Mouse (Mus musculus): ENCODE results near the gene Igfbp5. TPM values are rescaled to one million over a fixed set of nuclear protein-coding genes. Genes with fewer than 3 reads are reported as not detected.

The Igfbp5 gene
- polyA plus RNA-seq, 1 experiment: 5.5 TPM

DNA sequence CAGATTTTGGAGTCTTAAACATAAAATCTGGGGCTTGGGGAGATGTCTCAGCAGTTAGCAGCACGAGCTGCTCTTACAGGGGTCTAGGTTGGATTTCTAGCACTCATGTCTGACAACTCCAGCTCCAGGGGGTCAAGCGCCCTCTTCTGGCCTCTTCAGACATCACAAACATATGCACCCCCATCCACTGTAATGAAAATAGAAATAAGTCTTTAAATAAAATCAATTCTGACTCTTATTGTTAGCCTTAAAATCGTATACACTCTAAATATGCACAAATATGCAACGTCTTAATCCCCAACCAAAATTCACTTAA, 4.6 kb upstream of the Igfbp5 start:
- no peak overlapping the region for H3K27ac ChIP-seq (ENCODE audit: insufficient read depth, low read depth, low read length)
- no peaks in the 10 kb centered on the region for H3K4me1 ChIP-seq (ENCODE audit: control insufficient read depth, insufficient read depth, insufficient read length, low read length)
- peaks cover 10% of the 10 kb centered on the region for H3K27me3 ChIP-seq (ENCODE audit: control insufficient read depth, insufficient read depth, low read length)
- TF ChIP-seq POLR2A (IDR thresholded peaks at IDR 0.05; ENCODE audit: low read depth, low read length) (no peak), CTCF (IDR thresholded peaks at IDR 0.05; ENCODE audit: extremely low read depth, insufficient read length, insufficient replicate concordance, low read depth, low read length) (peak; percentile 19; the same call in 1 of the 2 replicates)
- H3K36me3 ChIP-seq (ENCODE audit: control insufficient read depth, insufficient read depth, low read length): no peaks in the 10 kb centered on the region
- 62% methylated on average over 4 of the region's 4 CpGs for WGBS
- no peak overlapping the region for H3K4me3 ChIP-seq (ENCODE audit: low read depth, low read length)

DNA sequence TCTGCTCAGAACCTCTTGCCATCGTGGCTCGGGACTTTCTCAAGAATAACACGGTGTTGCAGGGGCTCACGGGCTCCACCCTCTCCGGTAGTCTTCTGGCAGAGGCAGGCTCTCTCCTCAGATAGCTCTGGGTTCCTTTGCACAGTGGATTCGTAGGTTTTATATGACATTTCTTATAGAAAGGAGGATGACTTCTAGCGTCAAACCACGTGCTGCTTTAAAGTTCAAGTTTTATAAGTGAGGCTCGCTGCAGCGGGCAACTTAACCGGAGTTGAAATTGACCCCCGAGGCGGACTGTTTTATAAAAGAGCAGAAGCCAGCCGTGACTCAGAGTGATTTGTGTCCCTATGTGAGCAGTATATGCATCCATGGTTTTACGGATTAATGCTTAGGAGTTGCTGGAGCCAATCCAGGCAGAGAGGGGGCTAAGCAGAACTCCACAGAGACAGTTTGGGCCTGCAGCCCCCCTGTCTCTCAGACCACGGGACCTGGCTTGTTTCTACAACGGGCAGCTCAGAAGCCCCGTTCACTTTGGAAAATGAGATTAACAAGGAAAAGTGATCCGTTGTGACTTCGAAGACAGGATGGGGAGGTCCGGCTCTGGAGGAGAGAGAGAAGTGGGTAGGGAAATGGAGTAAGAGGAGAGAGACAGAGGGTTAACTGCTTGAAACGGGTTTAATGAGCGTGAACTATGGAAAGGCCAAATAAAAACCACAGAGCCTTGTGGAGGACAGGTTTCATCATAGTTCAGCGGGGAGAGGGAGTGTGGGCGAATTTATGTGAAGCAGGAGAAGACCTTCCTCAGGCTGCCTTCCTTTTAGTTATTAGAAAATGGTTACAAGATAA, 4.0 kb upstream of the Igfbp5 start:
- no peaks in the 10 kb centered on the region for H3K36me3 ChIP-seq (ENCODE audit: control insufficient read depth, insufficient read depth, low read length)
- H3K27me3 ChIP-seq (ENCODE audit: control insufficient read depth, insufficient read depth, low read length): peaks cover 16% of the 10 kb centered on the region
- H3K27ac ChIP-seq (ENCODE audit: insufficient read depth, low read depth, low read length): no peak overlapping the region
- no peaks in the 10 kb centered on the region; the same call in 1 of the 2 replicates for H3K4me1 ChIP-seq (ENCODE audit: control insufficient read depth, insufficient read depth, insufficient read length, low read length)
- no peak overlapping the region for H3K4me3 ChIP-seq (ENCODE audit: low read depth, low read length)
- TF ChIP-seq CTCF (IDR thresholded peaks at IDR 0.05; ENCODE audit: extremely low read depth, insufficient read length, insufficient replicate concordance, low read depth, low read length) (no peak), POLR2A (IDR thresholded peaks at IDR 0.05; ENCODE audit: low read depth, low read length) (no peak)
- 64% methylated on average over 25 of the region's 25 CpGs for WGBS

DNA sequence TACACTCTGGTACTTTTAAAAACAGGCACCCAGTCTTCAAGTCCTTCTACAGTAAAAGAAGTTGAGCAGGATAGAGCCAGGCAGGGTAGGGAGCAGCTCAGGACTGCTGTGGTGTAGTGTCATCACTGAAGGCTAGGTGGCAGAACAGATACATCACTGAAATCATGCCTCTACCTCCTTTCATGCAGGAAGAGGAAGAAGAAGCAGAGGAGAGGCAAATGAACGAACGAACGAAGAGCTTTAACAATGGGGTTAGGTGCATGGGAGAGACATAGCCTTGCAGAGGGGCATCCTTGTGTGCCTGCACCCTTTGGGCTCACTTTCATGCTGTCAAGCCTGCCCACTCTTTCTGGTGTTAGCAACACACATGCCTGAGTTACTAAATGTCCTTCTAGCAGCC, 3.2 kb upstream of the Igfbp5 start:
- WGBS: 5% methylated on average over 3 of the region's 3 CpGs
- Histone ChIP-seq H3K4me3 (ENCODE audit: low read depth, low read length) (no peak overlapping the region), H3K27me3 (ENCODE audit: control insufficient read depth, insufficient read depth, low read length) (peaks cover 21% of the 10 kb centered on the region), H3K4me1 (ENCODE audit: control insufficient read depth, insufficient read depth, insufficient read length, low read length) (no peaks in the 10 kb centered on the region; the same call in 1 of the 2 replicates), H3K27ac (ENCODE audit: insufficient read depth, low read depth, low read length) (no peak overlapping the region), H3K36me3 (ENCODE audit: control insufficient read depth, insufficient read depth, low read length) (no peaks in the 10 kb centered on the region)
- TF ChIP-seq CTCF (IDR thresholded peaks at IDR 0.05; ENCODE audit: extremely low read depth, insufficient read length, insufficient replicate concordance, low read depth, low read length): peak; percentile 36; the same call in 1 of the 2 replicates
- TF ChIP-seq POLR2A (IDR thresholded peaks at IDR 0.05; ENCODE audit: low read depth, low read length): no peak

DNA sequence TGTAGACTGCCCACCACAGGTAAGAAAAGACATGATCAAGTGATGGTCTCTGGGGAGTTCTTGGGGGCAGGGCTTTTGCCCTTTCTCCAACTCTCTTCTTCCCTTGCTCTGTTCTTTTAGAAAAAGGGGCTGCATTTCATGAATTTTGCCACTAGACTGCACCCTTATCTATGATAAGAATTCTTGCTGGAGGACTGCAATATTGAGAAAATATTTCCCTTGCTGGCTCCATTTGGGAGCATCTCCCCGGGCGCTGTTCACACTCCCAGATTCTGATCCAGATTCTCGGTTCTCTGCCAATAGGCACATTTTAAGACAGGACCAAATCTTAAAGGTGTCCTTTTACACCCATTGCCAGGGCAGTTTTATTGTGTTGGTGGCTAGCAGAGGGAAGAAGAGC, 1.4 kb upstream of the Igfbp5 start:
- H3K27me3 ChIP-seq (ENCODE audit: control insufficient read depth, insufficient read depth, low read length): peaks cover 26% of the 10 kb centered on the region
- 59% methylated on average over 3 of the region's 3 CpGs for WGBS
- H3K4me3 ChIP-seq (ENCODE audit: low read depth, low read length): no peak overlapping the region
- no peaks in the 10 kb centered on the region for H3K36me3 ChIP-seq (ENCODE audit: control insufficient read depth, insufficient read depth, low read length)
- H3K4me1 ChIP-seq (ENCODE audit: control insufficient read depth, insufficient read depth, insufficient read length, low read length): peaks cover 3% of the 10 kb centered on the region
- TF ChIP-seq CTCF (IDR thresholded peaks at IDR 0.05; ENCODE audit: extremely low read depth, insufficient read length, insufficient replicate concordance, low read depth, low read length) (no peak), POLR2A (IDR thresholded peaks at IDR 0.05; ENCODE audit: low read depth, low read length) (no peak)
- H3K27ac ChIP-seq (ENCODE audit: insufficient read depth, low read depth, low read length): no peak overlapping the region

DNA sequence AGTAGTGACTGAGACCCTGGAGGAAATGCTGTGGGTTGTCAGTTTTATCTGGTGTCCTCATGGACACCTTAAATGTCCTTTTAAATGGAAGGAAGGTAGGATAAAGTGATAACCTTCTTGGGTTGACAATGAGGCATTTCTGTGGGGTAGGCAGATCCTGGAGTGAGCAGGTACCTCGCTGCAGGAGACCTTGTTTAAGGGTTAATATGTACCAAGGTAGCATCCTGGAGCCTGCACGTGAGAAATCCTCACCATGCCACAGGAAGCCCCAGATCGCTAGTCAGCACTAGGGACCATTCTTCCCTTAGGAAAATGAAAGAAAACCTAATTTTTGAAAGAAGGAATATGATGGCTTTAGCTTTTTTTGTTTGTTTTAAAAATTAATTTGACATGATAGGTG, 1.0 kb upstream of the Igfbp5 start:
- WGBS: 9% methylated on average over 3 of the region's 3 CpGs
- Histone ChIP-seq H3K27ac (ENCODE audit: insufficient read depth, low read depth, low read length) (no peak overlapping the region), H3K27me3 (ENCODE audit: control insufficient read depth, insufficient read depth, low read length) (peaks cover 26% of the 10 kb centered on the region), H3K4me1 (ENCODE audit: control insufficient read depth, insufficient read depth, insufficient read length, low read length) (peaks cover 7% of the 10 kb centered on the region), H3K4me3 (ENCODE audit: low read depth, low read length) (no peak overlapping the region), H3K36me3 (ENCODE audit: control insufficient read depth, insufficient read depth, low read length) (no peaks in the 10 kb centered on the region)
- TF ChIP-seq CTCF (IDR thresholded peaks at IDR 0.05; ENCODE audit: extremely low read depth, insufficient read length, insufficient replicate concordance, low read depth, low read length): no peak
- no peak for TF ChIP-seq POLR2A (IDR thresholded peaks at IDR 0.05; ENCODE audit: low read depth, low read length)

DNA sequence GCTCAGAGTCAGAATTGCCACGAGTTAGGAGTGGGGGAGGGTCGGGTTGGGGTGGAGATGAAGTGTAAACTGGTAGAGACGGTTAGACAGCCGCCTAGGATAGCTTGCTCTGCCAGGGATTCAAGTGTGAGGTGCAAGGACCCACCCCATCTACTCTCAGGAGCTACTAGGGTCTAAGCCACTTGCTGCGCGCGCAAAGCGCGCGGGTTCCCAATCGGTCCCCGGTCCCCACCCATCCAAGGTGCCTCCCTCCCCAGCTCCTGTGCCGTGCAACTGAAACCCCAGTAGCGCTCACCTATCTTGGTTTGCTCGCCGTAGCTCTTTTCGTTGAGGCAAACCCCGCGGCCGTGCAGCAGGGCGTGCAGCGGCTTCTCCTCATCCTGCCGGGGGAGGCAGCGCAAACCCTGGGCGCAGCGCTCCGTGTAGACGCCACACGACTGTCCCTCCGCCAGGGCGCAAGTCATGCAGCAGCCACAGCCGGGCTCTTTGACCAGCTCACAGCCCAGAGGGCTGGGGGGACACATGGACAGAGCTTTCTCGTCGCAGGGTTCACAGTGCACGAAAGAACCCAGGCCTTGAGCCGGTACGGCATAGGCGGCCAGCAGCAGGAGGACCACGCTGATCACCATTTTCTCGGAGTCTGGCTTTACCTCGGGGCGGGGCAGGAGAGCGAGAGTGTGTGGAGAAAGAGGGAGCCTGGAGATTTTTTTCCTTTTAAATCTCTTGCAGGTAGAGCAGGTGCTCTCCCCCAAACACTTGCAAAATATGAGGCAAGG, 985 bp downstream of the Igfbp5 start:
- H3K27me3 ChIP-seq (ENCODE audit: control insufficient read depth, insufficient read depth, low read length): peaks cover 26% of the 10 kb centered on the region
- peaks cover 14% of the 10 kb centered on the region for H3K4me1 ChIP-seq (ENCODE audit: control insufficient read depth, insufficient read depth, insufficient read length, low read length)
- H3K4me3 ChIP-seq (ENCODE audit: low read depth, low read length): peak overlapping the region; percentile 51
- TF ChIP-seq CTCF (IDR thresholded peaks at IDR 0.05; ENCODE audit: extremely low read depth, insufficient read length, insufficient replicate concordance, low read depth, low read length): no peak
- H3K36me3 ChIP-seq (ENCODE audit: control insufficient read depth, insufficient read depth, low read length): no peaks in the 10 kb centered on the region
- H3K27ac ChIP-seq (ENCODE audit: insufficient read depth, low read depth, low read length): peak overlapping the region; percentile 26; the same call in 1 of the 2 replicates
- WGBS: 2% methylated on average over 43 of the region's 43 CpGs

DNA sequence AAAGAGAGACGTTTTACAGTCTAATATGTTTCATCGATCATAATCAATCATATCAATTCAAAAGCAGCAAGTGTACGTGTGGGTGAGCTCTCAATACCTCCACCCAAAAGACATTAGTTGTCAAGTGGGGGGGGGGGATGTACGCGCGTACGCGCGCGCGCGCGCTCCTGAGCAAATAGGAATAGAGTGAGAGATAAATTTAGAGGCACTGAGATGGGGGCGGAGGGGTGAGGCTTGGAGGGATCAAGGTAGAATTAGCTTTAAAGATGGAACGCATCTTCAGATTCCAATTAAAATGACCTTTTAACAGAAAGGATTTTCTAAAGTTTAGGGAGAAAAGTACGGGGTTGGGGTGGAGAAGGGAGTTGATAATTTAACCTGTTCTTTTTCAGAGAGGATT, 1.6 kb downstream of the Igfbp5 start:
- H3K4me1 ChIP-seq (ENCODE audit: control insufficient read depth, insufficient read depth, insufficient read length, low read length): peaks cover 14% of the 10 kb centered on the region
- H3K27me3 ChIP-seq (ENCODE audit: control insufficient read depth, insufficient read depth, low read length): peaks cover 26% of the 10 kb centered on the region
- no peak overlapping the region for H3K27ac ChIP-seq (ENCODE audit: insufficient read depth, low read depth, low read length)
- WGBS: 2% methylated on average over 16 of the region's 16 CpGs
- H3K4me3 ChIP-seq (ENCODE audit: low read depth, low read length): peak overlapping the region; percentile 51; the same call in 1 of the 2 replicates
- no peaks in the 10 kb centered on the region for H3K36me3 ChIP-seq (ENCODE audit: control insufficient read depth, insufficient read depth, low read length)
- TF ChIP-seq CTCF (IDR thresholded peaks at IDR 0.05; ENCODE audit: extremely low read depth, insufficient read length, insufficient replicate concordance, low read depth, low read length): no peak
- TF ChIP-seq POLR2A (IDR thresholded peaks at IDR 0.05; ENCODE audit: low read depth, low read length): no peak
